Mouse (Mus musculus) intestine, embryonic 16.5 days (tissue): ENCODE measurements at regions not wholly inside any gene's neighbourhood (a gene's known extent, or its start where the extent isn't known, plus 50 kb on each side); places are given as distances from the start of the nearest gene placed in this dataset.

Experiments
- ATAC-seq: fragments of 200-750 bp; cut with Nextera tagmentation; 2 replicates; pipeline ENCODE4 v1.8.0; 2017; ENCODE audit warnings: moderate TSS enrichment, moderate library complexity
- H3K27ac ChIP-seq: fragments of 300-500 bp; sonication (generic); 2 replicates; pipeline ENCODE4 v1.5.1; 2014; ENCODE audit warnings: mild to moderate bottlenecking, low read length
- H3K27me3 ChIP-seq: fragments of 300-500 bp; sonication (generic); replicated peaks from 2 replicates; pipeline ENCODE4 v1.6.1; 2014; ENCODE audit warnings: low read length, control low read depth, mixed read lengths; ENCODE audit not compliant: control insufficient read depth, insufficient read depth
- H3K36me3 ChIP-seq: fragments of 300-500 bp; sonication (generic); 2 replicates; pipeline ENCODE4 v1.6.1; 2014; ENCODE audit warnings: low read length, control low read depth; ENCODE audit not compliant: control insufficient read depth, insufficient read depth
- H3K4me1 ChIP-seq: fragments of 300-500 bp; sonication (generic); 2 replicates; pipeline ENCODE4 v1.6.1; 2014; ENCODE audit warnings: low read length, control low read depth, mixed read lengths; ENCODE audit not compliant: control insufficient read depth, insufficient read depth
- H3K4me2 ChIP-seq: fragments of 300-500 bp; sonication (generic); 2 replicates; pipeline ENCODE4 v1.6.1; 2014; ENCODE audit warnings: low read depth, low read length, control low read depth
- H3K4me3 ChIP-seq: fragments of 300-500 bp; sonication (generic); 2 replicates; pipeline ENCODE4 v1.5.1; 2014; ENCODE audit warnings: mild to moderate bottlenecking, low read length
- H3K9ac ChIP-seq: fragments of 300-500 bp; sonication (generic); 2 replicates; pipeline ENCODE4 v1.6.1; 2014; ENCODE audit warnings: low read depth, low read length
- H3K9me3 ChIP-seq: fragments of 300-500 bp; sonication (generic); 2 replicates; pipeline ENCODE4 v1.6.1; 2016; ENCODE audit warnings: low read length, control low read depth; ENCODE audit not compliant: control insufficient read depth
- WGBS: fragments of 180-500 bp; shearing (Covaris S2); extraction: QIAGEN DNeasy Blood & Tissue Kit; methylation state at CpG from one replicate; pipeline ENCODE4 v1.1.7; 2014; 5-methylcytosine and 5-hydroxymethylcytosine counted together

GRCm38 (mm10) chr5:46042684-46043348 lies 185.4 kb upstream of the Lcorl start:
- H3K4me3 ChIP-seq, result no peak overlapping the region
- H3K27ac ChIP-seq, result no peak overlapping the region
- WGBS, result 67% methylated on average over 6 of the region's 6 CpGs
- no peaks in the 10 kb centered on the region for H3K27me3 ChIP-seq
- ATAC-seq, result no peak
- no peak overlapping the region for H3K4me2 ChIP-seq
- H3K36me3 ChIP-seq, result no peaks in the 10 kb centered on the region
- no peak overlapping the region for H3K9ac ChIP-seq
- H3K9me3 ChIP-seq, result no peaks in the 10 kb centered on the region
- H3K4me1 ChIP-seq, result no peaks in the 10 kb centered on the region

GRCm38 (mm10) chr5:46033008-46033676 lies 175.7 kb upstream of the Lcorl start:
- Histone ChIP-seq H3K9ac (no peak overlapping the region), H3K9me3 (no peaks in the 10 kb centered on the region), H3K4me2 (no peak overlapping the region), H3K4me1 (0 out of 2 replicates have a peak, but pooled peaks cover 4% of the 10 kb centered on the region), H3K4me3 (no peak overlapping the region), H3K27ac (peak overlapping the region; percentile 51; the same call in 1 of the 2 replicates), H3K36me3 (no peaks in the 10 kb centered on the region), H3K27me3 (no peaks in the 10 kb centered on the region)
- peak; percentile 88 for ATAC-seq
- WGBS, result 45% methylated on average over 8 of the region's 8 CpGs

GRCm38 (mm10) chr5:46032206-46032605 lies 174.8 kb upstream of the Lcorl start:
- Histone ChIP-seq H3K4me2 (no peak overlapping the region), H3K9me3 (no peaks in the 10 kb centered on the region), H3K27me3 (no peaks in the 10 kb centered on the region), H3K36me3 (no peaks in the 10 kb centered on the region), H3K27ac (0 out of 2 replicates have a peak overlapping the region, but pooled peaks have one; percentile 33), H3K4me1 (0 out of 2 replicates have a peak, but pooled peaks cover 4% of the 10 kb centered on the region), H3K9ac (no peak overlapping the region), H3K4me3 (no peak overlapping the region)
- WGBS, result 64% methylated on average over 2 of the region's 2 CpGs
- peak; percentile 86 for ATAC-seq

GRCm38 (mm10) chr5:46024138-46024537 lies 166.7 kb upstream of the Lcorl start:
- no peak overlapping the region for H3K9ac ChIP-seq
- H3K36me3 ChIP-seq, result no peaks in the 10 kb centered on the region
- no peak overlapping the region for H3K4me2 ChIP-seq
- H3K27me3 ChIP-seq, result no peaks in the 10 kb centered on the region
- ATAC-seq, result peak; percentile 80
- 26% methylated on average over 3 of the region's 3 CpGs for WGBS
- no peak overlapping the region for H3K27ac ChIP-seq
- no peaks in the 10 kb centered on the region for H3K9me3 ChIP-seq
- no peaks in the 10 kb centered on the region for H3K4me1 ChIP-seq
- no peak overlapping the region for H3K4me3 ChIP-seq

- Histone ChIP-seq H3K27ac (no peak overlapping the region), H3K4me3 (no peak overlapping the region), H3K36me3 (no peaks in the 10 kb centered on the region), H3K27me3 (no peaks in the 10 kb centered on the region), H3K4me1 (no peaks in the 10 kb centered on the region), H3K9me3 (no peaks in the 10 kb centered on the region), H3K9ac (no peak overlapping the region), H3K4me2 (no peak overlapping the region)
- 66% methylated on average over 6 of the region's 6 CpGs for WGBS
- no peak for ATAC-seq
Measured at GRCm38 (mm10) chr5:46023456-46023855, 166.0 kb upstream of the Lcorl start.

GRCm38 (mm10) chr5:46022047-46022422 lies 164.6 kb upstream of the Lcorl start:
- H3K27ac ChIP-seq, result no peak overlapping the region
- no peak for ATAC-seq
- no peak overlapping the region for H3K9ac ChIP-seq
- 78% methylated on average over 7 of the region's 7 CpGs for WGBS
- H3K9me3 ChIP-seq, result no peaks in the 10 kb centered on the region
- H3K27me3 ChIP-seq, result no peaks in the 10 kb centered on the region
- no peaks in the 10 kb centered on the region for H3K36me3 ChIP-seq
- no peak overlapping the region for H3K4me3 ChIP-seq
- no peaks in the 10 kb centered on the region for H3K4me1 ChIP-seq
- H3K4me2 ChIP-seq, result no peak overlapping the region

GRCm38 (mm10) chr5:46021398-46022046 lies 164.1 kb upstream of the Lcorl start:
- Histone ChIP-seq H3K4me3 (no peak overlapping the region), H3K36me3 (no peaks in the 10 kb centered on the region), H3K4me1 (no peaks in the 10 kb centered on the region), H3K27ac (no peak overlapping the region), H3K9ac (no peak overlapping the region), H3K9me3 (no peaks in the 10 kb centered on the region), H3K4me2 (no peak overlapping the region), H3K27me3 (no peaks in the 10 kb centered on the region)
- 84% methylated on average over 2 of the region's 2 CpGs for WGBS
- no peak for ATAC-seq

GRCm38 (mm10) chr5:46020175-46020574 lies 162.8 kb upstream of the Lcorl start:
- Histone ChIP-seq H3K27me3 (no peaks in the 10 kb centered on the region), H3K9me3 (no peaks in the 10 kb centered on the region), H3K27ac (no peak overlapping the region), H3K9ac (no peak overlapping the region), H3K4me3 (no peak overlapping the region), H3K36me3 (no peaks in the 10 kb centered on the region), H3K4me1 (no peaks in the 10 kb centered on the region), H3K4me2 (no peak overlapping the region)
- ATAC-seq, result no peak
- 82% methylated on average over 4 of the region's 4 CpGs for WGBS

GRCm38 (mm10) chr5:46007446-46007845 lies 150.0 kb upstream of the Lcorl start:
- 84% methylated on average over 9 of the region's 9 CpGs for WGBS
- H3K4me3 ChIP-seq, result no peak overlapping the region
- no peaks in the 10 kb centered on the region for H3K4me1 ChIP-seq
- H3K27ac ChIP-seq, result no peak overlapping the region
- H3K9ac ChIP-seq, result no peak overlapping the region
- H3K36me3 ChIP-seq, result no peaks in the 10 kb centered on the region
- H3K9me3 ChIP-seq, result no peaks in the 10 kb centered on the region
- H3K27me3 ChIP-seq, result no peaks in the 10 kb centered on the region
- no peak for ATAC-seq
- H3K4me2 ChIP-seq, result no peak overlapping the region
